Mouse (Mus musculus) liver, embryonic 15.5 days (tissue): ENCODE results near the gene Il3. TPM values are rescaled to one million over a fixed set of nuclear protein-coding genes. Genes with fewer than 3 reads are reported as not detected.

Source experiments
- ATAC-seq: fragments of 200-750 bp; cut with Nextera tagmentation; 2 replicates; pipeline ENCODE4 v1.8.0; 2017; ENCODE audit warnings: moderate number of reproducible peaks, mild to moderate bottlenecking, moderate library complexity; ENCODE audit not compliant: insufficient read depth
- H3K27ac ChIP-seq: fragments of 300-500 bp; sonication (generic); replicated peaks from 2 replicates; pipeline ENCODE4 v1.5.1; 2015; ENCODE audit warnings: mild to moderate bottlenecking, inconsistent platforms
- H3K27me3 ChIP-seq: fragments of 300-500 bp; sonication (generic); 2 replicates; pipeline ENCODE4 v1.6.1; 2015; ENCODE audit warnings: mild to moderate bottlenecking, inconsistent platforms
- H3K36me3 ChIP-seq: fragments of 300-500 bp; sonication (generic); replicated peaks from 2 replicates; pipeline ENCODE4 v1.6.1; 2015; ENCODE audit warnings: moderate library complexity, mild to moderate bottlenecking, inconsistent platforms
- H3K4me1 ChIP-seq: fragments of 300-500 bp; sonication (generic); replicated peaks from 2 replicates; pipeline ENCODE4 v1.6.1; 2015; ENCODE audit warnings: inconsistent platforms
- H3K4me2 ChIP-seq: fragments of 300-500 bp; sonication (generic); 2 replicates; pipeline ENCODE4 v1.6.1; 2015; ENCODE audit warnings: moderate library complexity, mild to moderate bottlenecking, inconsistent platforms
- H3K4me3 ChIP-seq: fragments of 300-500 bp; sonication (generic); replicated peaks from 2 replicates; pipeline ENCODE4 v1.5.1; 2015; ENCODE audit warnings: mild to moderate bottlenecking, inconsistent platforms
- H3K9ac ChIP-seq: fragments of 300-500 bp; sonication (generic); 2 replicates; pipeline ENCODE4 v1.6.1; 2015; ENCODE audit warnings: moderate library complexity, mild to moderate bottlenecking, inconsistent platforms
- H3K9me3 ChIP-seq: fragments of 300-500 bp; sonication (generic); replicated peaks from 2 replicates; pipeline ENCODE4 v1.6.1; 2016; ENCODE audit warnings: inconsistent platforms
- WGBS: fragments of 180-500 bp; shearing (Covaris S2); methylation state at CpG from one replicate; pipeline ENCODE4 v1.1.7; 2015; ENCODE audit warnings: mixed read lengths; ENCODE audit not compliant: insufficient replicate concordance; 5-methylcytosine and 5-hydroxymethylcytosine counted together
- polyA plus RNA-seq: library from polyadenylated mRNA; unstranded; fragments of >200 nt; fragmentation: Nextera tagmentation; extraction: Ambion mirVana; gene quantifications from 2 replicates; pipeline ENCODE4 v1.2.1, GENCODE M21; 2015

Gene Il3
- polyA plus RNA-seq, 1 experiment from 2014 or later: not detected

- Histone ChIP-seq H3K4me3 (no peak overlapping the region), H3K9me3 (no peaks in the 10 kb centered on the region), H3K27ac (no peak overlapping the region), H3K4me1 (no peaks in the 10 kb centered on the region; the same call in 1 of the 2 replicates), H3K9ac (no peak overlapping the region), H3K27me3 (peaks cover 6% of the 10 kb centered on the region), H3K36me3 (no peaks in the 10 kb centered on the region), H3K4me2 (no peak overlapping the region)
- WGBS: 58% methylated on average over 6 of the region's 6 CpGs
- ATAC-seq: no peak
Measured at GRCm38 (mm10) chr11:54216091-54216490, 51.0 kb downstream of the Il3 start.

Other genes with a start within 250 kb of the Il3 start
- 36.7 and 38.0 TPM in 2 replicates for gene Slc22a4, start 239.2 kb downstream of the Il3 start, polyA plus RNA-seq
- 3.9 and 4.0 TPM in 2 replicates for gene Pdlim4, start 198.3 kb downstream of the Il3 start, polyA plus RNA-seq
- gene P4ha2, start 167.2 kb downstream of the Il3 start, polyA plus RNA-seq: 4.6 and 5.6 TPM in 2 replicates
- not detected in 2 replicates for gene Csf2, start 17.6 kb downstream of the Il3 start, polyA plus RNA-seq
- 0.64 and 1.3 TPM in 2 replicates for gene Acsl6, start 36.5 kb upstream of the Il3 start, polyA plus RNA-seq
- not detected in 2 replicates for gene Meikin, start 103.4 kb upstream of the Il3 start, polyA plus RNA-seq
- gene Fnip1, start 170.9 kb upstream of the Il3 start, polyA plus RNA-seq: 4.2 and 4.4 TPM in 2 replicates